Mouse (Mus musculus) embryonic facial prominence, embryonic 15.5 days (tissue): ENCODE measurements at regions not wholly inside any gene's neighbourhood (a gene's known extent, or its start where the extent isn't known, plus 50 kb on each side); places are given as distances from the start of the nearest gene placed in this dataset.
"Not testable (repeated sequence)": the region's sequence is repeated elsewhere in the genome, so short reads cannot be mapped to it uniquely, and the experiment has no call there.

ENCODE experiments used
- ATAC-seq: fragments of 200-750 bp; cut with Nextera tagmentation; 2 replicates; pipeline ENCODE4 v1.8.0; 2017; ENCODE audit warnings: low read depth, moderate TSS enrichment; ENCODE audit not compliant: insufficient number of reproducible peaks, low FRiP score, low TSS enrichment
- H3K27ac ChIP-seq: fragments of 300-500 bp; sonication (generic); replicated peaks from 2 replicates; pipeline ENCODE4 v1.5.1; 2015; ENCODE audit warnings: mild to moderate bottlenecking, inconsistent platforms
- H3K27me3 ChIP-seq: fragments of 300-500 bp; sonication (generic); 2 replicates; pipeline ENCODE4 v1.6.1; 2015; ENCODE audit warnings: inconsistent platforms
- H3K36me3 ChIP-seq: fragments of 300-500 bp; sonication (generic); 2 replicates; pipeline ENCODE4 v1.6.1; 2015; ENCODE audit warnings: mild to moderate bottlenecking, inconsistent platforms
- H3K4me1 ChIP-seq: fragments of 300-500 bp; sonication (generic); 2 replicates; pipeline ENCODE4 v1.6.1; 2015; ENCODE audit warnings: inconsistent platforms
- H3K4me2 ChIP-seq: fragments of 300-500 bp; sonication (generic); replicated peaks from 2 replicates; pipeline ENCODE4 v1.6.1; 2015; ENCODE audit warnings: mild to moderate bottlenecking, inconsistent platforms
- H3K4me3 ChIP-seq: fragments of 300-500 bp; sonication (generic); replicated peaks from 2 replicates; pipeline ENCODE4 v1.5.1; 2015; ENCODE audit warnings: mild to moderate bottlenecking, inconsistent platforms
- H3K9ac ChIP-seq: fragments of 300-500 bp; sonication (generic); 2 replicates; pipeline ENCODE4 v1.6.1; 2015; ENCODE audit warnings: inconsistent platforms
- H3K9me3 ChIP-seq: fragments of 300-500 bp; sonication (generic); replicated peaks from 2 replicates; pipeline ENCODE4 v1.6.1; 2016; ENCODE audit warnings: inconsistent platforms
- WGBS: fragments of 180-500 bp; shearing (Covaris S2); methylation state at CpG from one replicate; pipeline ENCODE4 v1.1.7; 2015; 5-methylcytosine and 5-hydroxymethylcytosine counted together

- Histone ChIP-seq H3K36me3 (no peaks in the 10 kb centered on the region), H3K27me3 (no peaks in the 10 kb centered on the region), H3K27ac (no peak overlapping the region), H3K4me2 (no peak overlapping the region), H3K9me3 (no peaks in the 10 kb centered on the region), H3K4me1 (no peaks in the 10 kb centered on the region), H3K9ac (no peak overlapping the region), H3K4me3 (no peak overlapping the region)
- no peak for ATAC-seq
- 54% methylated on average over 9 of the region's 9 CpGs for WGBS
Measured at GRCm38 (mm10) chr8:8861331-8861940, 171.1 kb upstream of the Arglu1 start.

GRCm38 (mm10) chr8:8858636-8859035, 168.3 kb upstream of the Arglu1 start:
- Histone ChIP-seq H3K9me3 (no peaks in the 10 kb centered on the region), H3K27ac (no peak overlapping the region), H3K4me1 (no peaks in the 10 kb centered on the region), H3K27me3 (no peaks in the 10 kb centered on the region), H3K36me3 (no peaks in the 10 kb centered on the region), H3K4me3 (no peak overlapping the region), H3K9ac (no peak overlapping the region), H3K4me2 (no peak overlapping the region)
- no peak for ATAC-seq
- WGBS, result 55% methylated on average over 3 of the region's 3 CpGs

- no peaks in the 10 kb centered on the region for H3K4me1 ChIP-seq
- H3K4me3 ChIP-seq, result no peak overlapping the region
- H3K36me3 ChIP-seq, result no peaks in the 10 kb centered on the region
- H3K9ac ChIP-seq, result no peak overlapping the region
- WGBS, result 61% methylated on average over 7 of the region's 7 CpGs
- no peak overlapping the region for H3K27ac ChIP-seq
- H3K27me3 ChIP-seq, result no peaks in the 10 kb centered on the region
- ATAC-seq, result no peak
- no peak overlapping the region for H3K4me2 ChIP-seq
- no peaks in the 10 kb centered on the region for H3K9me3 ChIP-seq
Measured at GRCm38 (mm10) chr8:8852656-8853366, 162.5 kb upstream of the Arglu1 start.

GRCm38 (mm10) chr8:8851271-8851670, 160.9 kb upstream of the Arglu1 start:
- Histone ChIP-seq H3K27me3 (no peaks in the 10 kb centered on the region), H3K9ac (no peak overlapping the region), H3K4me1 (no peaks in the 10 kb centered on the region), H3K27ac (no peak overlapping the region), H3K4me3 (no peak overlapping the region), H3K36me3 (no peaks in the 10 kb centered on the region), H3K4me2 (no peak overlapping the region), H3K9me3 (no peaks in the 10 kb centered on the region)
- no peak for ATAC-seq
- WGBS, result 78% methylated on average over 4 of the region's 4 CpGs

- Histone ChIP-seq H3K9me3 (no peaks in the 10 kb centered on the region), H3K4me2 (no peak overlapping the region), H3K27me3 (no peaks in the 10 kb centered on the region), H3K4me3 (no peak overlapping the region), H3K9ac (no peak overlapping the region), H3K36me3 (no peaks in the 10 kb centered on the region), H3K27ac (no peak overlapping the region), H3K4me1 (no peaks in the 10 kb centered on the region)
- 63% methylated on average over 8 of the region's 8 CpGs for WGBS
- no peak for ATAC-seq
Measured at GRCm38 (mm10) chr8:8850766-8851165, 160.4 kb upstream of the Arglu1 start.

- no peak overlapping the region for H3K9ac ChIP-seq
- H3K4me2 ChIP-seq, result no peak overlapping the region
- 76% methylated on average over 10 of the region's 10 CpGs for WGBS
- no peaks in the 10 kb centered on the region for H3K36me3 ChIP-seq
- no peak; the same call in 1 of the 2 replicates for ATAC-seq
- H3K4me1 ChIP-seq, result no peaks in the 10 kb centered on the region
- no peaks in the 10 kb centered on the region for H3K9me3 ChIP-seq
- no peak overlapping the region for H3K27ac ChIP-seq
- no peaks in the 10 kb centered on the region for H3K27me3 ChIP-seq
- no peak overlapping the region for H3K4me3 ChIP-seq
Measured at GRCm38 (mm10) chr8:8847579-8847978, 157.3 kb upstream of the Arglu1 start.

GRCm38 (mm10) chr8:8842326-8842725, 152.0 kb upstream of the Arglu1 start:
- no peaks in the 10 kb centered on the region for H3K27me3 ChIP-seq
- no peak overlapping the region for H3K9ac ChIP-seq
- 61% methylated on average over 2 of the region's 2 CpGs for whole genome bisulfite sequencing

GRCm38 (mm10) chr8:8836166-8836565, 145.8 kb upstream of the Arglu1 start:
- ATAC-seq, H3K27ac ChIP-seq, H3K27me3 ChIP-seq, H3K4me1 ChIP-seq, H3K36me3 ChIP-seq, H3K4me3 ChIP-seq, H3K9ac ChIP-seq, H3K9me3 ChIP-seq, H3K4me2 ChIP-seq: not testable (repeated sequence)
- WGBS, result 78% methylated on average over 11 of the region's 11 CpGs

More at GRCm38 (mm10) chr8:8842326-8842725, 152.0 kb upstream of the Arglu1 start:
- no peak overlapping the region for H3K4me3 ChIP-seq
- H3K36me3 ChIP-seq, result no peaks in the 10 kb centered on the region
- H3K4me1 ChIP-seq, result no peaks in the 10 kb centered on the region
- no peaks in the 10 kb centered on the region for H3K9me3 ChIP-seq
- H3K4me2 ChIP-seq, result no peak overlapping the region
- no peak overlapping the region for H3K27ac ChIP-seq
- no peak for ATAC-seq

GRCm38 (mm10) chr8:8831306-8831705, 141.0 kb upstream of the Arglu1 start:
- ATAC-seq, result no peak

GRCm38 (mm10) chr8:8829230-8829629, 138.9 kb upstream of the Arglu1 start:
- no peak for ATAC-seq
- Histone ChIP-seq H3K27ac (no peak overlapping the region), H3K4me1 (0 out of 2 replicates have a peak, but pooled peaks cover 6% of the 10 kb centered on the region), H3K4me2 (no peak overlapping the region), H3K9ac (no peak overlapping the region), H3K27me3 (no peaks in the 10 kb centered on the region), H3K4me3 (no peak overlapping the region), H3K9me3 (no peaks in the 10 kb centered on the region), H3K36me3 (no peaks in the 10 kb centered on the region)
- WGBS, result 32% methylated on average over 14 of the region's 14 CpGs

More at GRCm38 (mm10) chr8:8831306-8831705, 141.0 kb upstream of the Arglu1 start:
- 79% methylated on average over 6 of the region's 6 CpGs for WGBS
- H3K9ac ChIP-seq, result no peak overlapping the region
- H3K27ac ChIP-seq, result no peak overlapping the region
- no peak overlapping the region for H3K4me3 ChIP-seq
- H3K36me3 ChIP-seq, result no peaks in the 10 kb centered on the region
- H3K4me2 ChIP-seq, result no peak overlapping the region
- no peaks in the 10 kb centered on the region for H3K27me3 ChIP-seq
- H3K9me3 ChIP-seq, result no peaks in the 10 kb centered on the region
- H3K4me1 ChIP-seq, result 0 out of 2 replicates have a peak, but pooled peaks cover 6% of the 10 kb centered on the region

- Histone ChIP-seq H3K4me1 (0 out of 2 replicates have a peak, but pooled peaks cover 6% of the 10 kb centered on the region), H3K4me3 (no peak overlapping the region), H3K9me3 (no peaks in the 10 kb centered on the region), H3K27ac (no peak overlapping the region), H3K9ac (no peak overlapping the region), H3K27me3 (no peaks in the 10 kb centered on the region), H3K36me3 (no peaks in the 10 kb centered on the region), H3K4me2 (no peak overlapping the region)
- 81% methylated on average over 7 of the region's 7 CpGs for WGBS
- ATAC-seq, result no peak
Measured at GRCm38 (mm10) chr8:8827555-8827954, 137.2 kb upstream of the Arglu1 start.
